Mouse (Mus musculus) ES-Bruce4 (cell line): ENCODE results near the gene Acvr2b. TPM values are rescaled to one million over a fixed set of nuclear protein-coding genes. Genes with fewer than 3 reads are reported as not detected.

Experiments used
- H3K27ac ChIP-seq: 2 replicates; pipeline ENCODE4 v1.5.1; 2012; ENCODE audit warnings: low read length, inconsistent platforms; ENCODE audit not compliant: insufficient read depth
- H3K27me3 ChIP-seq: 2 replicates; pipeline ENCODE4 v1.6.1; 2012; ENCODE audit warnings: mild to moderate bottlenecking, low read length, inconsistent platforms; ENCODE audit not compliant: control insufficient read depth, poor library complexity, insufficient read depth, severe bottlenecking
- H3K36me3 ChIP-seq: 2 replicates; pipeline ENCODE4 v1.6.1; 2012; ENCODE audit warnings: inconsistent platforms, mild to moderate bottlenecking, low read length, moderate library complexity; ENCODE audit not compliant: control insufficient read depth, poor library complexity, insufficient read depth, severe bottlenecking
- H3K4me1 ChIP-seq: one replicate; pipeline ENCODE4 v1.8.1; 2011; ENCODE audit warnings: low read length; ENCODE audit not compliant: control insufficient read depth, insufficient read depth
- H3K4me3 ChIP-seq: 2 replicates; pipeline ENCODE4 v1.5.1; 2011; ENCODE audit warnings: low read depth, mild to moderate bottlenecking, low read length
- H3K9ac ChIP-seq: 2 replicates; pipeline ENCODE4 v1.6.1; 2012; ENCODE audit warnings: low read depth, mild to moderate bottlenecking, inconsistent platforms; ENCODE audit not compliant: poor library complexity, severe bottlenecking
- H3K9me3 ChIP-seq: replicated peaks from 2 replicates; pipeline ENCODE4 v1.6.1; 2012; ENCODE audit warnings: mild to moderate bottlenecking, low read length, inconsistent platforms; ENCODE audit not compliant: control insufficient read depth, poor library complexity, insufficient read depth, severe bottlenecking
- CTCF ChIP-seq: IDR thresholded peaks from one replicate; pipeline ENCODE4 v1.8.1; 2011; ENCODE audit warnings: low read depth, low read length
- EP300 ChIP-seq: IDR thresholded peaks from 2 replicates; pipeline ENCODE4 v1.6.1; 2011; ENCODE audit warnings: low read depth, low read length; ENCODE audit not compliant: insufficient read depth
- POLR2A ChIP-seq: IDR thresholded peaks from one replicate; pipeline ENCODE4 v1.8.1; 2011; ENCODE audit warnings: low read length; ENCODE audit not compliant: insufficient read depth
- polyA plus RNA-seq: library from polyadenylated mRNA; stranded (reverse); fragments of >200 nt; gene quantifications from 2 replicates; pipeline ENCODE4 v1.2.4, GENCODE M21; 2011; ENCODE audit warnings: low read depth; ENCODE audit not compliant: missing spikeins, insufficient read depth, insufficient read length

Acvr2b gene
- polyA plus RNA-seq, 1 experiment, result 52.1 TPM

- H3K4me1 ChIP-seq, result peaks cover 4% of the 10 kb centered on the region
- H3K27me3 ChIP-seq, result no peaks in the 10 kb centered on the region
- TF ChIP-seq POLR2A (no peak), CTCF (no peak), EP300 (no peak)
- peak overlapping the region; percentile 45; the same call in 1 of the 2 replicates for H3K27ac ChIP-seq
- no peaks in the 10 kb centered on the region for H3K9me3 ChIP-seq
- H3K4me3 ChIP-seq, result peak overlapping the region; percentile 83
- H3K9ac ChIP-seq, result peak overlapping the region; percentile 99
- no peaks in the 10 kb centered on the region for H3K36me3 ChIP-seq
Observed at GRCm38 (mm10) chr9:119402253-119403235, 626 bp downstream of the Acvr2b start.

GRCm38 (mm10) chr9:119403236-119403641 lies 1.3 kb downstream of the Acvr2b start:
- peaks cover 4% of the 10 kb centered on the region for H3K4me1 ChIP-seq
- no peaks in the 10 kb centered on the region for H3K27me3 ChIP-seq
- TF ChIP-seq EP300 (no peak), POLR2A (no peak), CTCF (no peak)
- H3K4me3 ChIP-seq, result peak overlapping the region; percentile 83
- no peaks in the 10 kb centered on the region for H3K9me3 ChIP-seq
- H3K36me3 ChIP-seq, result no peaks in the 10 kb centered on the region
- peak overlapping the region; percentile 99 for H3K9ac ChIP-seq
- no peak overlapping the region for H3K27ac ChIP-seq

GRCm38 (mm10) chr9:119404090-119404489 lies 2.2 kb downstream of the Acvr2b start:
- Histone ChIP-seq H3K4me3 (no peak overlapping the region), H3K4me1 (peaks cover 4% of the 10 kb centered on the region), H3K9ac (no peak overlapping the region), H3K9me3 (no peaks in the 10 kb centered on the region), H3K36me3 (no peaks in the 10 kb centered on the region), H3K27ac (no peak overlapping the region), H3K27me3 (no peaks in the 10 kb centered on the region)
- TF ChIP-seq POLR2A (no peak), CTCF (no peak), EP300 (no peak)

DNA sequence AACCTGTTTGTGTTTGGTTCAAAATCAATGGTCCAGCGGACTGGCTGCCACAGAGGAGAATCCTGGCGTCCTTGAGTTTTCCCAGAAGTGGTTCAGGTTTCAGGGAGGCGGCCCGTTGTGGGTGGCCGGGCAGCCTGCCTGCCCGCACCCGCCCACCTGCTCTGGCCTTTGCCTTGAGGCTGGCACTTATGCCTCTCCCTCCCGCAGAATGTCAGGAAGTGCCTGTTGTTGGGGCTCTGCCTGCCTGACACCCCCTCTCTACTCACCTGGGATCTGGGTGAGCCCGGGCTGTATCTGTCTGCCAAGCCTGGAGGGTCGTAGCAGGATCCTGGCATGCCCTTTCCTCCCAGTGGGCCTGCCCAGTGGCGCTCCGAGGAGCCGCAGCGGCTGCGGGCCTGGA lies 6.0 kb downstream of the Acvr2b start:
- Histone ChIP-seq H3K9me3 (no peaks in the 10 kb centered on the region), H3K36me3 (no peaks in the 10 kb centered on the region), H3K9ac (no peak overlapping the region), H3K4me3 (no peak overlapping the region), H3K27me3 (no peaks in the 10 kb centered on the region), H3K27ac (no peak overlapping the region), H3K4me1 (peaks cover 9% of the 10 kb centered on the region)
- no peak for TF ChIP-seq EP300
- TF ChIP-seq CTCF, result no peak
- no peak for TF ChIP-seq POLR2A

DNA sequence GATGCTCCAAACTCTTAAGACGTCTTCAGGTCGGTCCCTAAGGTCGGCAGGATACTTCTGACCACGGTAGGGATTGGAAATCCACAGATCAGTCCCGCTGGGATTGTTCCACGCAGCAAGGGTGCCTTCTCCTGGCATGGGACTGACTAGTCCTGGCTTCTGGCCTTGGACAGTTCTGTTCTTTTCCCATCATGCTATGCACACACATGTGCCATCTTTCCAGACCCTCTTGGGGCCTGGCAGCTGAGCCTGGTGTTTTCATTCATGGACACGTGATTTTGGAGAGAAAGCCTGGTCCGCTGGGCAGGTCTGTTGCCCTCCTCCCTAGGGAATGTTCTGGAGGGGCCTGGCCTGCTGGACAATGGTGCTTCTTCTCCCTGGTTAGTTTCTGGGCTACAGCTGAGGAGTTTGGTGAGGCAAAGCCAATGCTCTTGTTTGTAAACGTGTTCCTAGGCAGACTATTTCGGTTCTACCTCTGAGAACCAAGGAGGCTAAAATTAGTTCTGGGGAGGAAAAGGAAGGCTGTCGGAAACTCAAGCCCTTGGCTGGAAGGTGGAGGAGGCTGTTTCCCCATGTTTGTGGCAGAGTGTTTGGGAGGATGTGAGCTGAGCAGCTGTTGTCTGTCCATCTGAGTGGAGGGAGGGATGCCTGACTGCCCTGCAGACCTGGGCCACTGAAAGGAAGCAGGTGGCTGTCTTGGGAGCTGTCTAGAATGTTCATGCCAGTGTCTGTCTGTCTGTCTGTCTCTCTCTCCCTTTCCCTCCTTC lies 7.2 kb downstream of the Acvr2b start:
- H3K4me1 ChIP-seq, result peaks cover 9% of the 10 kb centered on the region
- H3K4me3 ChIP-seq, result no peak overlapping the region
- H3K27ac ChIP-seq, result no peak overlapping the region
- TF ChIP-seq CTCF (no peak), EP300 (no peak), POLR2A (no peak)
- H3K27me3 ChIP-seq, result no peaks in the 10 kb centered on the region
- H3K9me3 ChIP-seq, result no peaks in the 10 kb centered on the region
- H3K36me3 ChIP-seq, result no peaks in the 10 kb centered on the region
- no peak overlapping the region for H3K9ac ChIP-seq
